Mouse (Mus musculus): ENCODE data around the gene Mdga1. TPM values are rescaled to one million over a fixed set of nuclear protein-coding genes. Genes with fewer than 3 reads are reported as not detected.

Mdga1 gene
- polyA plus RNA-seq, 1 experiment = 8.0 TPM

- TF ChIP-seq CTCF (IDR thresholded peaks at IDR 0.05; ENCODE audit: borderline replicate concordance, insufficient read depth, low read depth, low read length) (no peak), POLR2A (IDR thresholded peaks at IDR 0.05; ENCODE audit: borderline replicate concordance, insufficient read depth, low read length) (no peak)
- no peaks in the 10 kb centered on the region for H3K4me1 ChIP-seq (ENCODE audit: control insufficient read depth, insufficient read depth, low read length)
- no peak overlapping the region for H3K4me3 ChIP-seq (replicated peaks; ENCODE audit: insufficient read depth, low read depth, low read length)
- 89% methylated on average over 8 of the region's 8 CpGs for WGBS
- no peaks in the 10 kb centered on the region for H3K27me3 ChIP-seq (ENCODE audit: control insufficient read depth, insufficient read depth, low read length)
- DNase-seq = no peak
- H3K27ac ChIP-seq (ENCODE audit: insufficient read depth, low read length) = no peak overlapping the region
Observed at GRCm38 (mm10) chr17:29847291-29847690, 122.6 kb downstream of the Mdga1 start.

DNA sequence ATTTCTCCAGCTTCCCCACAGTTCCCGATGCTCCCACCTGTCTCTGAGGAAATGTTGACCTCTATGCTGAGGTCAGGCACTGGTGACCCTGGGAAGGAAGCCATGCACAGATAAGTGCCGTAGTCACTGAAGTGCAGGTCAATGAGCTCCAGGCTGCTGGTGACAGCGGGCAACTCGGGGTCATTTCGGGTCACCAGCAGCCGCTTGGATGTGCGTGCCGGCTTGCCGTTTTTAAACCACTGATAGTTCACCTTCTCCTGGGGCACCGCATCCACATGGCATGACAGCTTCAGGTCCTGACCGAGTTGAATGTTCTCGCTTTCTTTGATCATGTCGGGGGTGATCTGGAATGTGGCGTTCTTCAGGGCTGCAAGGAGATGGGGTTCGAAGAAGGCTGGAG lies 123.6 kb downstream of the Mdga1 start:
- DNase-seq = no peak
- 88% methylated on average over 15 of the region's 15 CpGs for WGBS

GRCm38 (mm10) chr17:29844949-29845348 lies 124.9 kb downstream of the Mdga1 start:
- no peaks in the 10 kb centered on the region for H3K27me3 ChIP-seq (ENCODE audit: control insufficient read depth, insufficient read depth, low read length)
- DNase-seq = no peak
- H3K4me3 ChIP-seq (replicated peaks; ENCODE audit: insufficient read depth, low read depth, low read length) = no peak overlapping the region
- WGBS = 79% methylated on average over 6 of the region's 6 CpGs
- TF ChIP-seq CTCF (IDR thresholded peaks at IDR 0.05; ENCODE audit: borderline replicate concordance, insufficient read depth, low read depth, low read length) = no peak
- no peaks in the 10 kb centered on the region for H3K4me1 ChIP-seq (ENCODE audit: control insufficient read depth, insufficient read depth, low read length)
- H3K27ac ChIP-seq (ENCODE audit: insufficient read depth, low read length) = no peak overlapping the region

More for the DNA sequence above, 123.6 kb downstream of the Mdga1 start:
- no peak for TF ChIP-seq POLR2A (IDR thresholded peaks at IDR 0.05; ENCODE audit: borderline replicate concordance, insufficient read depth, low read length)
- no peak for TF ChIP-seq CTCF (IDR thresholded peaks at IDR 0.05; ENCODE audit: borderline replicate concordance, insufficient read depth, low read depth, low read length)
- no peak overlapping the region for H3K4me3 ChIP-seq (replicated peaks; ENCODE audit: insufficient read depth, low read depth, low read length)
- H3K4me1 ChIP-seq (ENCODE audit: control insufficient read depth, insufficient read depth, low read length) = no peaks in the 10 kb centered on the region
- H3K27ac ChIP-seq (ENCODE audit: insufficient read depth, low read length) = no peak overlapping the region
- H3K27me3 ChIP-seq (ENCODE audit: control insufficient read depth, insufficient read depth, low read length) = no peaks in the 10 kb centered on the region

- no peaks in the 10 kb centered on the region for H3K27me3 ChIP-seq (ENCODE audit: control insufficient read depth, insufficient read depth, low read length)
- H3K4me1 ChIP-seq (ENCODE audit: control insufficient read depth, insufficient read depth, low read length) = no peaks in the 10 kb centered on the region
- no peak for TF ChIP-seq POLR2A (IDR thresholded peaks at IDR 0.05; ENCODE audit: borderline replicate concordance, insufficient read depth, low read length)
- no peak for TF ChIP-seq CTCF (IDR thresholded peaks at IDR 0.05; ENCODE audit: borderline replicate concordance, insufficient read depth, low read depth, low read length)
- H3K4me3 ChIP-seq (replicated peaks; ENCODE audit: insufficient read depth, low read depth, low read length) = no peak overlapping the region
- WGBS = 79% methylated on average over 7 of the region's 7 CpGs
- DNase-seq = no peak
- no peak overlapping the region for H3K27ac ChIP-seq (ENCODE audit: insufficient read depth, low read length)
Observed at GRCm38 (mm10) chr17:29843419-29844162, 126.3 kb downstream of the Mdga1 start.

DNA sequence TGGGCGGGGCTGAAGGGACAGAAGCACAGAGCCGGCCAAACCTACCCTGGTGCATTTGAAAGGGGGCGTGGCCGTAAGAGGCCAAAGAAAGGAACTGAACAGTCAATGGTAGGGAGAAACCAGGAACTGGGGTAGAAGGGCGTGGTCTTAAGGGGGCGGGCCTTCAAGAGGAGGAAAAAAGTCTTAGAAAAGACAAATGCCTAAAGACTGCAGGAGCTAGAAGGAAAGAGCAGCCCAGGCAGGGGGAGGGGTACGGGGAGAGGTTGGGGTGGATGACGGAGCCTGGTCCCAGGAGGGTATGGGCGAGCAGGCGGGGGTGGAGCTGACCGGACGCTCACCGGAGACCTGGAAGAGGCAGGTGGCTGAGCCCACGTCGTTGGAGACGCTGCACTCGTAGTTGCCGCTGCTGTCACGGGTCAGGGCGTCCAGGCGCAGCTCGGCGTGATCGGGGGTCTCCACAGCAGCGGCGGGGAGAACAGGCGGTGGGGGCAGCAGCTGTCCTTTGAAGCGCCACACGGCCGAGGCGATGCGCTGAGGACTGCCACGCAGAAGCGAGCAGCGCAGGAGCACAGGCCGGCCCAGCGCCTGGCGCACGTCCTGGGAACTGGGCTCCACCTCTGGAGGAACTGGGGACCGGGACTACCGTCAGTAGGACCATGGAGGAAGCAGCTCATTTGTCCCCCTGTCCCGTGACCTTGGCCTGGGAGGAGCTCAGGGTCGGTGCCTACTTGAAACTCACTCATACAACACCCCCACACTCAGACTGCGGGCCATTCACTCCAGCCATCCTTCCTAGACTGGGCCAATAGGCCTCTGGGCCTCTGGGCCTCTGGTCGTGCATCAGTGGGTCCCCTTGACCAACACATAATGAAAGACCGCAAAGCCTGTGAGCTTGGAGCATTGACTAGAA lies 127.9 kb downstream of the Mdga1 start:
- Histone ChIP-seq H3K4me3 (replicated peaks; ENCODE audit: insufficient read depth, low read depth, low read length) (no peak overlapping the region), H3K4me1 (ENCODE audit: control insufficient read depth, insufficient read depth, low read length) (no peaks in the 10 kb centered on the region), H3K27me3 (ENCODE audit: control insufficient read depth, insufficient read depth, low read length) (no peaks in the 10 kb centered on the region), H3K27ac (ENCODE audit: insufficient read depth, low read length) (no peak overlapping the region)
- no peak for TF ChIP-seq CTCF (IDR thresholded peaks at IDR 0.05; ENCODE audit: borderline replicate concordance, insufficient read depth, low read depth, low read length)
- TF ChIP-seq POLR2A (IDR thresholded peaks at IDR 0.05; ENCODE audit: borderline replicate concordance, insufficient read depth, low read length) = no peak
- DNase-seq = no peak
- WGBS = 53% methylated on average over 46 of the region's 46 CpGs

DNA sequence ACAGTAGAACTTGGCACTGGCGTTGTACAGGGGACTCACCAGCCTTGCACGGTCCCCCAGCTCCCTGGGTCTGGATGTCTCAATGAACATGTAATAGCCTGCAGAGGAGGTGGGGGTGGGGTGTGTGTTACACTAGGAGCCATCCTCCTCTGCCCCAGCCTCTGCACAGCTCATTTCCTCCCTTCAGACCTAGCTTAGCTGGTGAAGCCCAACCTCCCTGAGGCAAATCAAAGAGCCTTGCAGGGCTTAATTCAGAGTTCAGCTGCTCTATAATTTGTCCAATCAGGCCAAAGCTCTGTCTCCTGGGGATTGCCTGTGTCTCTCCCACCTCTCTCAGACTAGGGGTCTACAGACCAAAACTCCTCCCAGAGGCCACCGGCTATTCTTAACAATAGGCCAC lies 131.9 kb downstream of the Mdga1 start:
- Histone ChIP-seq H3K27me3 (ENCODE audit: control insufficient read depth, insufficient read depth, low read length) (no peaks in the 10 kb centered on the region), H3K4me3 (replicated peaks; ENCODE audit: insufficient read depth, low read depth, low read length) (no peak overlapping the region), H3K4me1 (ENCODE audit: control insufficient read depth, insufficient read depth, low read length) (peaks cover 14% of the 10 kb centered on the region), H3K27ac (ENCODE audit: insufficient read depth, low read length) (no peak overlapping the region)
- TF ChIP-seq CTCF (IDR thresholded peaks at IDR 0.05; ENCODE audit: borderline replicate concordance, insufficient read depth, low read depth, low read length) = no peak
- TF ChIP-seq POLR2A (IDR thresholded peaks at IDR 0.05; ENCODE audit: borderline replicate concordance, insufficient read depth, low read length) = no peak
- WGBS = 70% methylated on average over 3 of the region's 3 CpGs
- DNase-seq = no peak

GRCm38 (mm10) chr17:29837441-29837840 lies 132.4 kb downstream of the Mdga1 start:
- WGBS = 84% methylated on average over 8 of the region's 8 CpGs
- no peak for TF ChIP-seq CTCF (IDR thresholded peaks at IDR 0.05; ENCODE audit: borderline replicate concordance, insufficient read depth, low read depth, low read length)
- no peak for TF ChIP-seq POLR2A (IDR thresholded peaks at IDR 0.05; ENCODE audit: borderline replicate concordance, insufficient read depth, low read length)

More at GRCm38 (mm10) chr17:29837441-29837840, 132.4 kb downstream of the Mdga1 start:
- Histone ChIP-seq H3K27me3 (ENCODE audit: control insufficient read depth, insufficient read depth, low read length) (no peaks in the 10 kb centered on the region), H3K4me1 (ENCODE audit: control insufficient read depth, insufficient read depth, low read length) (peaks cover 14% of the 10 kb centered on the region), H3K4me3 (replicated peaks; ENCODE audit: insufficient read depth, low read depth, low read length) (no peak overlapping the region), H3K27ac (ENCODE audit: insufficient read depth, low read length) (no peak overlapping the region)
- no peak for DNase-seq
